Mouse (Mus musculus) C2C12 (cell line): Measurements from ENCODE around the gene 6030468B19Rik. TPM values are rescaled to one million over a fixed set of nuclear protein-coding genes. Genes with fewer than 3 reads are reported as not detected.

Source experiments
- H3K27me3 ChIP-seq: one replicate; pipeline ENCODE4 v1.6.1; 2011; ENCODE audit not compliant: control insufficient read depth, insufficient read depth, insufficient read length
- H3K36me3 ChIP-seq: one replicate; pipeline ENCODE4 v1.6.1; 2011; ENCODE audit not compliant: control insufficient read depth, insufficient read depth
- H3K4me3 ChIP-seq: one replicate; pipeline ENCODE4 v1.5.1; 2011; ENCODE audit warnings: mild to moderate bottlenecking, control low read depth; ENCODE audit not compliant: poor library complexity, insufficient read depth, severe bottlenecking
- H3K79me2 ChIP-seq: one replicate; pipeline ENCODE4 v1.6.1; 2011; ENCODE audit not compliant: control insufficient read depth, insufficient read depth
- H3K79me3 ChIP-seq: one replicate; pipeline ENCODE4 v1.6.1; 2011; ENCODE audit warnings: low read depth, control low read depth
- H3ac ChIP-seq: one replicate; pipeline ENCODE3; 2011; ENCODE audit warnings: low read depth; ENCODE audit not compliant: control insufficient read depth, insufficient read length
- CEBPB ChIP-seq: IDR thresholded peaks from one replicate; pipeline ENCODE4 v1.6.1; 2011; ENCODE audit warnings: low read depth, mild to moderate bottlenecking, control low read depth, moderate library complexity
- CTCF ChIP-seq: IDR thresholded peaks from one replicate; pipeline ENCODE4 v1.5.1; 2011; ENCODE audit not compliant: control insufficient read depth, insufficient read depth, insufficient read length
- FOSL1 ChIP-seq: IDR thresholded peaks from one replicate; pipeline ENCODE4 v1.8.0; 2011; ENCODE audit warnings: mild to moderate bottlenecking, low read length; ENCODE audit not compliant: poor library complexity, insufficient read depth, severe bottlenecking
- MAX ChIP-seq: IDR thresholded peaks from one replicate; pipeline ENCODE4 v1.6.1; 2011; ENCODE audit warnings: mild to moderate bottlenecking, control low read depth
- MYOD1 ChIP-seq: IDR thresholded peaks from one replicate; pipeline ENCODE4 v1.6.1; 2011; ENCODE audit warnings: low read depth; ENCODE audit not compliant: control insufficient read depth, insufficient read length
- MYOG ChIP-seq: IDR thresholded peaks from one replicate; pipeline ENCODE4 v1.6.1; 2011; ENCODE audit not compliant: control insufficient read depth, insufficient read length; ENCODE audit errors: extremely low read depth
- USF1 ChIP-seq: IDR thresholded peaks from one replicate; pipeline ENCODE4 v1.6.1; 2011; ENCODE audit warnings: low read depth, mild to moderate bottlenecking, control low read depth, moderate library complexity
- polyA plus RNA-seq: library from polyadenylated mRNA; unstranded; fragments of >200 nt; fragmentation: generic; extraction: Trizol; gene quantifications from one replicate; pipeline ENCODE4 v1.2.1, GENCODE M21; 2012; ENCODE audit warnings: missing spikeins

6030468B19Rik gene
- polyA plus RNA-seq, 1 experiment = not detected

GRCm38 (mm10) chr11:117796954-117797353, 506 bp upstream of the 6030468B19Rik start:
- Histone ChIP-seq H3K4me3 (no peak overlapping the region), H3K36me3 (no peaks in the 10 kb centered on the region), H3K79me2 (no peaks in the 10 kb centered on the region), H3K79me3 (no peaks in the 10 kb centered on the region), H3K27me3 (no peaks in the 10 kb centered on the region), H3ac (no peak overlapping the region)
- TF ChIP-seq CTCF (no peak), USF1 (no peak), MYOG (no peak), FOSL1 (no peak), MAX (no peak)

GRCm38 (mm10) chr11:117798160-117798541, 691 bp downstream of the 6030468B19Rik start:
- no peaks in the 10 kb centered on the region for H3K27me3 ChIP-seq

GRCm38 (mm10) chr11:117799174-117799573, 1.7 kb downstream of the 6030468B19Rik start:
- Histone ChIP-seq H3K4me3 (no peak overlapping the region), H3K79me3 (no peaks in the 10 kb centered on the region), H3ac (no peak overlapping the region), H3K79me2 (no peaks in the 10 kb centered on the region), H3K36me3 (no peaks in the 10 kb centered on the region), H3K27me3 (no peaks in the 10 kb centered on the region)
- no peak for TF ChIP-seq MYOG

More at GRCm38 (mm10) chr11:117798160-117798541, 691 bp downstream of the 6030468B19Rik start:
- TF ChIP-seq MAX (no peak), MYOG (no peak), CTCF (no peak), FOSL1 (no peak), CEBPB (no peak), MYOD1 (no peak), USF1 (no peak)
- no peaks in the 10 kb centered on the region for H3K79me3 ChIP-seq
- no peaks in the 10 kb centered on the region for H3K36me3 ChIP-seq
- H3K4me3 ChIP-seq = no peak overlapping the region
- H3K79me2 ChIP-seq = no peaks in the 10 kb centered on the region
- no peak overlapping the region for H3ac ChIP-seq

- no peaks in the 10 kb centered on the region for H3K79me3 ChIP-seq
These were observed 2.6 kb downstream of the 6030468B19Rik start for GRCm38 (mm10) chr11:117800038-117800437.

GRCm38 (mm10) chr11:117801650-117802049, 4.2 kb downstream of the 6030468B19Rik start:
- Histone ChIP-seq H3K4me3 (no peak overlapping the region), H3K79me2 (no peaks in the 10 kb centered on the region), H3K36me3 (no peaks in the 10 kb centered on the region), H3K79me3 (no peaks in the 10 kb centered on the region), H3K27me3 (no peaks in the 10 kb centered on the region), H3ac (no peak overlapping the region)
- TF ChIP-seq MAX (no peak), CEBPB (no peak), MYOG (no peak), MYOD1 (peak; percentile 49), USF1 (no peak), FOSL1 (no peak), CTCF (no peak)

More at GRCm38 (mm10) chr11:117800038-117800437, 2.6 kb downstream of the 6030468B19Rik start:
- Histone ChIP-seq H3ac (no peak overlapping the region), H3K4me3 (no peak overlapping the region), H3K36me3 (no peaks in the 10 kb centered on the region), H3K79me2 (no peaks in the 10 kb centered on the region), H3K27me3 (no peaks in the 10 kb centered on the region)
- TF ChIP-seq FOSL1 (no peak), MYOG (no peak), USF1 (no peak), MYOD1 (no peak), CEBPB (no peak), MAX (no peak), CTCF (no peak)

GRCm38 (mm10) chr11:117803166-117803688, 5.8 kb downstream of the 6030468B19Rik start:
- H3ac ChIP-seq = no peak overlapping the region
- H3K27me3 ChIP-seq = no peaks in the 10 kb centered on the region
- H3K36me3 ChIP-seq = no peaks in the 10 kb centered on the region
- H3K79me2 ChIP-seq = no peaks in the 10 kb centered on the region
- H3K4me3 ChIP-seq = no peak overlapping the region
- H3K79me3 ChIP-seq = no peaks in the 10 kb centered on the region
- TF ChIP-seq FOSL1 (no peak), CTCF (no peak), MAX (no peak), CEBPB (no peak), MYOD1 (no peak), USF1 (no peak), MYOG (no peak)
